Mouse (Mus musculus) erythroid progenitor cell, adult 5-6 weeks (primary cell): ENCODE results near the gene Itfg1. TPM values are rescaled to one million over a fixed set of nuclear protein-coding genes. Genes with fewer than 3 reads are reported as not detected.
"Not testable (repeated sequence)": the region's sequence is repeated elsewhere in the genome, so short reads cannot be mapped to it uniquely, and the experiment has no call there.

Source experiments
- ATAC-seq: replicated peaks from 2 replicates; pipeline ENCODE4 v1.8.0; 2016; ENCODE audit warnings: moderate number of reproducible peaks, mild to moderate bottlenecking, moderate TSS enrichment, inconsistent platforms; ENCODE audit not compliant: poor library complexity, low FRiP score, severe bottlenecking
- total RNA-seq, 2 experiments: library from RNA; stranded (forward) in 1 of 2; stranded (reverse) in 1 of 2; fragments of 150-400 nt in 1 of 2; fragments of 186-747, 209-891 nt in 1 of 2; gene quantifications; 2 replicates each; pipeline versions ENCODE4 v1.2.3 to v1.2.4; 2015 to 2017; ENCODE audit warnings: low replicate concordance in 2 of 2

Gene Itfg1
- total RNA-seq (2015; ENCODE audit: low replicate concordance) (19.5 and 22.2 TPM in 2 replicates), total RNA-seq (2017; ENCODE audit: low replicate concordance) (17.6 and 20.9 TPM in 2 replicates)

DNA sequence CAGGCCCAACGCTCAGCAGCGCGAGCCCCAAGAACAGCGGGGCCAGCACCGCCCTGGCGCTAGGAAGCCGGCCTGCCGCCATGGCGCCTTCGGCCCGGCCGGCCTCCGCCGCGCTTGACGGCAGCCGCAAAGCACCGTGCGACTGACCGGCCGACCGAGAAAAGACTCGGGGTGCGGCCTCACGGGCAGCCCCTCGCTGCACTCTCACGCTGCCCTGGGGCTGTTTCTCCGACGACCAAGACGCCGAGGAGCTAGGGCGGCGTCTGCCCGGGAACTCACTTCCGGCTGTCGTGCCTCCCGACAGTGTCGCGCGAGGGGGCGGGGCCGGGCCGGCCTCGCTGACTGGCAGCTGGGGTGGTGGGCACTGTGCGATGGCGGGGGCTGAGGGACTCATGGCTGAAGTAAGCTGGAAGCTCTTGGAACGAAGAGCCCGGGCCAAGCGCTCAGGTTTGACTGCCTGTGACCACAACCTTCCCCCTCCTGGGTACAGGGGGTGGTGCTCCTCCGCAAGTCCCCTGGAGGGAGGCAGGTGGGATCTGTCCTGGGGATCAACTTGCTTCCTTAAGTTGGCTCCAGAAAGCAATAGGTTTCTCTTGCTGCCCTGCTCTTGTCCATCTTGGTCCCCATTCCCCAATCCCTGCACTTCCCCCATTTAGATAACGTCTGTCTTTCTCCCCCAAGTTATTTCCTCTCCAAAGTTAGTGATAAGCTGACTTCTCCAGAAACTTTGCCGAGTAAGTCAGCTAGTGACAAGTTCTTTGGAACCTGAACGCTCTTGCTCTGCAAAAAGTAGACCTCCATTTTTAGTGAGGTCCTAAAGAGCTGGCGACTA is at the start of gene Itfg1, which contains the start of gene Phkb:
Itfg1 (minus strand) TSS at position 265 of the 832 bp plus-strand sequence.
Phkb (plus strand) TSS at position 303 of the 832 bp plus-strand sequence.
- peak; percentile 87 for ATAC-seq

GRCm38 (mm10) chr8:85884811-85885210 is 44.1 kb upstream of the Itfg1 start:
- no peak for ATAC-seq

- ATAC-seq, result no peak
These were observed 38.9 kb upstream of the Itfg1 start for GRCm38 (mm10) chr8:85879624-85880023.

- ATAC-seq, result no peak
These were observed 37.3 kb upstream of the Itfg1 start for GRCm38 (mm10) chr8:85877976-85878375.

GRCm38 (mm10) chr8:85871660-85872059 is 30.9 kb upstream of the Itfg1 start:
- ATAC-seq, result no peak

GRCm38 (mm10) chr8:85862381-85862780 is 21.7 kb upstream of the Itfg1 start:
- no peak for ATAC-seq

DNA sequence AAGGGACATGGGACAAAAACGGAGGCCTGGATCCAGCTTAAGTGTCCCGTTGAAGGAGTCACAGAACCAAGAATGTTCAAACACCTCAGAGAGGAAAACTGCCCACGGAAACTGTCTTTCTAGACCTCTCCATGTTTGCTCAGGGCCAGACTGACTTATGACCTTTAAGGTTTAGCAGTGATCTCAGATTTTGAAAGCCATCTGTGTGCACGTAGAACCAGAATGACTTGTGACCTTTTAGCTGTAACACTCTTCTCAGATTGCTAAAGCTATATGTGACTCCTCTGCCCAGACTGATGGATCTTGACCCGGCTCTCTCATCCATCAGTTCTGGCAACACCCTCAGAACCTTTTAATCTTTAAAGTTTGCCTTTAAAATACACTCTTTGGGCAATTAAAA is 19.9 kb upstream of the Itfg1 start:
- no peak for ATAC-seq

DNA sequence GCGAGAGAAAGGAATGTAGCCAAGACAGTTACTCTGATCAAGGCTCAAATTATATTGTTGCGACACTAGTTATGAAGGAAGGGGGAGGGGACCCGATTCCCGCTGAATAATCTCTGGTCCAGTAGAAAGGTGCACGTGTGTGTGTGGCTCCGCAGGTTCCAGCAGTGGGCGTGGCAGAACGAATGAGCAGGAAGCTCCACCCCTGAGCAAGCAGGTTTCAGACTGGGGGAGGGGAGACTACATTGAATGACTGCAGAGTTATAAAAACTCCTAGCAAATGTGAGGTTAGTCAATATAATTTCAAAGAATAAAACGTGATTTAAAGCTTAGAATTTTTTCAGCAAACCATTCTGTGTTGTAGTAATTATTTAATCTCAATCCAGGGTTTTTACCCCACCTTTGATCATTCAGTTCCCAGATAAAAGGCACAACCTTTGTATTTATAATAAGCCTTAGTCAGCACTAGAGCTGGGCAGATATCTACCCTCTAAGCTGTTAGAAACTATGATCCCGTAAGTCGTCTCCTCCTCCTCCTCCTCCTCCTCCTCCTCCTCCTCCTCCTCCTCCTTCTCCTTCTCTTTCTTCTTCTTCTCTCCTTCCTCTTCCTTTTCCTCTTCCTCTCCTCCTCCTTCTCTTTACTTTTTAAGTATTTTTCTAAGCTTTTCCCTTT is 16.6 kb upstream of the Itfg1 start:
- not testable (repeated sequence) for ATAC-seq

DNA sequence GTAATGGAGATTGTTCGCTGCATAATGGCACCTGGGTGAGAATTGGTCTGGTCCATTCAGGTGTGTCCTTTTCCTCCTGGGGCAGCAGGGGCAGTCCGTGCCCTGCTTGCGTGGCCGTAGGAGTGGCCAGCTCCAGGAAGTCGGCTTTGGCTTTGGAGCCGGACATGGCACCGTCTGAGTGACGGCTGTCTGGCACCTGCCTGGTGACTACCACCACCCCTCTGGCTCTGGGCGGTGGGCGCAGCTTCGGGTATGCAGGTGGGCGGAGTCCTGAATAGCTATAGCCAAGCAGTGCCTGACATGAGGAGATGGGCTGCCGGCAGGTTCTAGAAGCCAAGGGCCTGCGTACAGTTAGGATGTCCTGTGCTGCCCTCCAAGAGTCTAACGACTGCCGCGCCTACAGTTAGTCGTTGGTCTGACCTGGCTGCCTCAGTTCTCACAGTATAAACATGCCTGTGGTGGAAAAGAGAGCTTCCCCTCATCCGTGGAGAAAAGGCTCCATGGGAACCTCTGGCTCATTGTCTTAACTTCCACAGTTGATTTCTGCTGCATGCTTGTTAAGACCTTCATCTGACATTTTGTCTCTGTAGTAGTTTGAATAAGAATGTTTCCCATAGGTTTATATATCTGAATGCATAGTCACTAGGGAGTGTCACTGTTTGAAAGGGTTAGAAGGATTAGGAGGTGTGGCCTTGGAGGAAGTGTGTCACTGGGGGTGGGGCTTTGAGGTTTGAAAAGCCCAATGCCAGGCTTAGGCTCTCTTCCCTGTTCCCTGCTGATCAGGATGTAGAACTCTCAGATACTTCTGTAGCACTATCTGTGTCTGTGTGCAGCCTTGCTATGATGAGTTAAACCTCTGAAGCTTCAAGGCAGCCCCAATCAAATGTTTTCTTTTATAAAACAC is 13.8 kb upstream of the Itfg1 start:
- no peak for ATAC-seq

DNA sequence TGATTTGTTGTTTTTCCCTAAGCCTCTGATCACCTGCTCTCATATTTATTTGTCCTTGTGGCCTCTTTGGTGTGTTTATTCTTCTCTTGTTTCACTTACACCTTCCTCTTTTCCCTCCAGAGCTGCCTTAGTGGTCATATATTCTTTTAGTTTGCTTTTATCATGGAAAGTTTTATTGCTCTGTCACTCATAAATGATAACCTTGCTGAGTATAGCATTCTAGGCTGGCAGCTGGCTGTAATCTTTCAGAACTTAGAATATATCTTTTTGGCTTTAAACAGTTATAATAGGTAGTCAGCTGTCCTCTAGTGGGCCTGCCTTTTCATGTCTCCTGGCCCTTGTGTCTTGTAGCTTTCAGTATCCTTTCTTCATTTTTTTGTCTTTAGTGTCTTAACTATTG is 5.2 kb upstream of the Itfg1 start:
- ATAC-seq, result no peak

GRCm38 (mm10) chr8:85841489-85841795 is 721 bp upstream of the Itfg1 start:
- no peak for ATAC-seq

- peak; percentile 50 for ATAC-seq
These were observed 635 bp downstream of the Itfg1 start for GRCm38 (mm10) chr8:85839916-85840656.

GRCm38 (mm10) chr8:85813621-85814020 is 27.1 kb downstream of the Itfg1 start:
- ATAC-seq, result no peak

DNA sequence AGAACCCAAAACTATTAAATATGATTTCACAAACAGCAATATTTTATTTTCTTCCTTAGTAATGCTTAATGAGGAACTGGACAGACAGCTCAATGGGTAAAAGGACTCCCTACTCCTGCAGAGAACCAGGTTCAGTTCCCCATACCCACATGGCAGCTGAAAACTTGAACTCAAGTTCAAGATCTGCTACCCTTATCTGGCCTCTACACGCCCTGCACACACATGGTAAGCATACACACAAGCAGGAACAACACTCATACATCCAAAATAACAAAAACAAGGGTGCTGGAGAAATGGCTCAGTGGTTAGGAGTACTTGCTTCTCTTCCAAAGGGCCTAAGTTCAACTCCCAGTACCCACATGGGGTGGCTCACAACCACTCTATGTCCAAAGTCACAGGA is 39.3 kb downstream of the Itfg1 start:
- ATAC-seq, result no peak

DNA sequence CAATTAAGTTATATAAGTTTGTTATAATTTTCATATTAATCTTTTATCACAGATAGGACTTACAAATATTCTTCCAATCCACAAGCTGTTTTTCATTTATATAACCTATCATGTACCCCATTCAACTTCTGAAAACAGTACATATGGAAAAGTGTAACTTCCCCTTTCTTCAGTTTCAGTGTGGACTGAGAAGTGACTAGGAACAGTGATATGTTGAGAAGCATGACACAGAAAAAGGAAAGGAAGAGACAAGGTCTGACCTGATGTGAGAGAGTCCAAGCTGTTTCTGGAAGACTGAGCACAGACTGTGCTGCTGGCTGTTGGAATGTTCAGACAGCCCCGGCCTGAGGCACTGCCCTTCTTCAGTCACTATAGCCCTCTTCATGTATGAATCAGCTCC is 40.6 kb downstream of the Itfg1 start:
- no peak for ATAC-seq

GRCm38 (mm10) chr8:85796392-85796791 is 44.3 kb downstream of the Itfg1 start:
- ATAC-seq, result not testable (repeated sequence)

GRCm38 (mm10) chr8:85788341-85788740 is 52.4 kb downstream of the Itfg1 start:
- no peak for ATAC-seq

DNA sequence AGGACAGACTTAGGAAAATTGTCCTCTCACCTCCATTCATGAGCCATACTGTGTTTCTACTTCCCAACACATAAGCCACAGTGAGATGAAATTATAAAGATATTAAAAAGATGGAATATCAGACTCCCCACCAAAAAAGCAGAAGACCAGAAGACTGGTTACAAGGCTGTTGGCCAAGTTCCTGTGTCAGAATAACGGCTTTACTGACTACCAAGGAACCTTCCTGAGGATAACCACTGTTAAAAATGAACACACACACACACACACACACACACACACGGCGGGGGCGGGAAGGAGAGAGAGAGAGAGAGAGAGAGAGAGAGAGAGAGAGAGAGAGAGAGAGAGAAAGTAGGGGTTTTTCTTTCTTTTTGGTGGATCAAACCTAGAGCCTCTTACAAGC is 52.8 kb downstream of the Itfg1 start:
- ATAC-seq, result no peak

GRCm38 (mm10) chr8:85785506-85785905 is 55.2 kb downstream of the Itfg1 start:
- no peak for ATAC-seq

- no peak for ATAC-seq
These were observed 56.9 kb downstream of the Itfg1 start for GRCm38 (mm10) chr8:85783871-85784270.
